Mouse (Mus musculus): ENCODE data around the gene Lrp2.

GRCm38 (mm10) chr2:69402309-69402708 lies 183.6 kb downstream of the Lrp2 start:
- TF ChIP-seq CTCF (IDR thresholded peaks at IDR 0.05; ENCODE audit: extremely low read depth, insufficient read depth, insufficient read length, insufficient replicate concordance) (no peak), POLR2A (IDR thresholded peaks at IDR 0.05; ENCODE audit: low read depth, low read length) (no peak)
